Mouse (Mus musculus) limb, embryonic 13.5 days (tissue): ENCODE data around the gene Nhlh1. TPM values are rescaled to one million over a fixed set of nuclear protein-coding genes. Genes with fewer than 3 reads are reported as not detected.

Source experiments
- ATAC-seq: fragments of 200-750 bp; cut with Nextera tagmentation; 2 replicates; pipeline ENCODE4 v1.8.0; 2017; ENCODE audit warnings: low read depth, moderate number of reproducible peaks, moderate TSS enrichment; ENCODE audit not compliant: low FRiP score
- H3K27ac ChIP-seq: fragments of 300-500 bp; sonication (generic); 2 replicates; pipeline ENCODE4 v1.5.1; 2015; ENCODE audit warnings: inconsistent platforms, mild to moderate bottlenecking, moderate library complexity
- H3K27me3 ChIP-seq: fragments of 300-500 bp; sonication (generic); 2 replicates; pipeline ENCODE4 v1.6.1; 2015; ENCODE audit warnings: mild to moderate bottlenecking, inconsistent platforms
- H3K36me3 ChIP-seq: fragments of 300-500 bp; sonication (generic); 2 replicates; pipeline ENCODE4 v1.6.1; 2015; ENCODE audit warnings: inconsistent platforms, mild to moderate bottlenecking, moderate library complexity
- H3K4me1 ChIP-seq: fragments of 300-500 bp; sonication (generic); 2 replicates; pipeline ENCODE4 v1.6.1; 2015; ENCODE audit warnings: inconsistent platforms
- H3K4me2 ChIP-seq: fragments of 300-500 bp; sonication (generic); replicated peaks from 2 replicates; pipeline ENCODE4 v1.6.1; 2015; ENCODE audit warnings: inconsistent platforms, mild to moderate bottlenecking, moderate library complexity
- H3K4me3 ChIP-seq: fragments of 300-500 bp; sonication (generic); 2 replicates; pipeline ENCODE4 v1.5.1; 2015; ENCODE audit warnings: moderate library complexity, mild to moderate bottlenecking, inconsistent platforms
- H3K9ac ChIP-seq: fragments of 300-500 bp; sonication (generic); 2 replicates; pipeline ENCODE4 v1.6.1; 2015; ENCODE audit warnings: mild to moderate bottlenecking, inconsistent platforms
- H3K9me3 ChIP-seq: fragments of 300-500 bp; sonication (generic); 2 replicates; pipeline ENCODE4 v1.6.1; 2016; ENCODE audit warnings: inconsistent platforms
- WGBS: fragments of 180-500 bp; shearing (Covaris S2); methylation state at CpG from one replicate; pipeline ENCODE4 v1.1.7; 2015; 5-methylcytosine and 5-hydroxymethylcytosine counted together
- polyA plus RNA-seq: library from polyadenylated mRNA; unstranded; fragments of >200 nt; fragmentation: Nextera tagmentation; extraction: Ambion mirVana; gene quantifications from 2 replicates; pipeline ENCODE4 v1.2.1, GENCODE M21; 2015

Gene Nhlh1
- polyA plus RNA-seq: not detected in 2 replicates

GRCm38 (mm10) chr1:172057491-172057921, at the start of gene Nhlh1:
Gene Nhlh1 (minus strand): TSS chr1:172057573.
- Histone ChIP-seq H3K9ac (0 out of 2 replicates have a peak within 1 kb of the TSS, but pooled peaks have one; percentile 4), H3K27me3 (peaks cover 48% of the 10 kb centered on the region), H3K4me3 (no peak within 1 kb of the TSS), H3K27ac (no peak within 1 kb of the TSS), H3K4me2 (no peak within 1 kb of the TSS), H3K36me3 (no peaks in the 10 kb centered on the region), H3K4me1 (peaks cover 26% of the 10 kb centered on the region), H3K9me3 (no peaks in the 10 kb centered on the region)
- WGBS: 53% methylated on average over 2 of the region's 2 CpGs
- peak; percentile 52 for ATAC-seq

DNA sequence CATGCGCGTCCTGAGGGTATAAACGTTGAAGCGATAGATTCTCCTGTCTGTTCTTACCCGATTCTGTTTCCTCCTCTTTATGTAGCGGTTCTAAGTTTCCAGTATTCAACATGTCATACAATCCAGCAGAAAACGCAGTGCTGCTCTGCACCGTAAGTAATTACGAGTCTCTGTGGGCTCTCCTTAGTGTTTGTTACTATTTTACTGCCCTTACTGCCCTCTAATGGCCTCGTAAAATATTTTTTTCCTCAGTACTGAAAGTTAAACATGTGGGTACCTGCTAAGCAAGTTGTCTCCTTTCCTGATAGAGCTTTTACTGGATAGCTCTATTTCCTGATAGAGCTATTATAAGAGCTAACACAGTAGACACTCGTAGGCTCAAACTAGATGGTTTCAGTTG, 47.7 kb upstream of the Nhlh1 start:
- WGBS: 46% methylated on average over 11 of the region's 11 CpGs
- no peak overlapping the region for H3K4me3 ChIP-seq
- no peak overlapping the region for H3K4me2 ChIP-seq
- H3K9me3 ChIP-seq: no peaks in the 10 kb centered on the region
- no peaks in the 10 kb centered on the region for H3K27me3 ChIP-seq
- H3K4me1 ChIP-seq: 0 out of 2 replicates have a peak, but pooled peaks cover 5% of the 10 kb centered on the region
- peaks cover 95% of the 10 kb centered on the region for H3K36me3 ChIP-seq
- H3K9ac ChIP-seq: no peak overlapping the region
- no peak; the same call in 1 of the 2 replicates for ATAC-seq
- H3K27ac ChIP-seq: no peak overlapping the region

GRCm38 (mm10) chr1:172103619-172104018, 46.2 kb upstream of the Nhlh1 start:
- H3K4me2 ChIP-seq: no peak overlapping the region
- 0 out of 2 replicates have a peak, but pooled peaks cover 5% of the 10 kb centered on the region for H3K4me1 ChIP-seq
- no peaks in the 10 kb centered on the region for H3K9me3 ChIP-seq
- H3K36me3 ChIP-seq: peaks cover 89% of the 10 kb centered on the region
- ATAC-seq: no peak
- WGBS: 89% methylated on average over 4 of the region's 4 CpGs
- no peaks in the 10 kb centered on the region for H3K27me3 ChIP-seq
- H3K9ac ChIP-seq: no peak overlapping the region
- no peak overlapping the region for H3K4me3 ChIP-seq
- no peak overlapping the region for H3K27ac ChIP-seq

GRCm38 (mm10) chr1:172099325-172100033, 42.1 kb upstream of the Nhlh1 start:
- WGBS: 86% methylated on average over 6 of the region's 6 CpGs
- Histone ChIP-seq H3K9ac (no peak overlapping the region), H3K36me3 (peaks cover 85% of the 10 kb centered on the region)

DNA sequence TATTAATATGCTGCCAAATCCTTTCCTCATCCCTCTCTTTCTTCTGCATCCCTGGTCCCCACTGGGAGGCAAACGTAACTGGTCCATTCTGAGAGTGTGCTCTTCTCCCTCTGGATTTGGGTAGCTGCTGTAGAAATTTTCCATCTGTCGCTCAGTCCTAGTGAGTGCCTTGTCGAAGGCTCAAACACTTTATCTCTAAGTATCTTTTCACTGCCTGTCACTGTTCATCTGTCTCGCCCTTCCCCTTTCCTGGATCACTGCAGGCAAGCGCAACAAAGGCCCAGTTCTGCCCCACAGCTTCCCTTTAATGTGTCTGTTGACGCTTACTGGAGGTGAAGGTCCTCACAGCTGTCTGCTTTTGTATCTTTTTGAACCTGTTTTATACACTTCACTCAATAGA, 37.8 kb upstream of the Nhlh1 start:
- ATAC-seq: no peak

More at GRCm38 (mm10) chr1:172099325-172100033, 42.1 kb upstream of the Nhlh1 start:
- ATAC-seq: no peak
- H3K4me1 ChIP-seq: 0 out of 2 replicates have a peak, but pooled peaks cover under 1% of the 10 kb centered on the region
- H3K27me3 ChIP-seq: no peaks in the 10 kb centered on the region
- H3K9me3 ChIP-seq: no peaks in the 10 kb centered on the region
- H3K27ac ChIP-seq: no peak overlapping the region
- no peak overlapping the region for H3K4me2 ChIP-seq
- no peak overlapping the region for H3K4me3 ChIP-seq

GRCm38 (mm10) chr1:172094295-172094694, 36.9 kb upstream of the Nhlh1 start:
- Histone ChIP-seq H3K4me3 (no peak overlapping the region), H3K36me3 (peaks cover 87% of the 10 kb centered on the region), H3K27ac (no peak overlapping the region), H3K9me3 (no peaks in the 10 kb centered on the region), H3K4me2 (no peak overlapping the region), H3K9ac (no peak overlapping the region), H3K4me1 (no peaks in the 10 kb centered on the region), H3K27me3 (no peaks in the 10 kb centered on the region)
- no peak for ATAC-seq

More for the DNA sequence above, 37.8 kb upstream of the Nhlh1 start:
- no peaks in the 10 kb centered on the region for H3K4me1 ChIP-seq
- no peak overlapping the region for H3K4me3 ChIP-seq
- H3K9ac ChIP-seq: no peak overlapping the region
- H3K4me2 ChIP-seq: no peak overlapping the region
- peaks cover 83% of the 10 kb centered on the region for H3K36me3 ChIP-seq
- 82% methylated on average over 6 of the region's 6 CpGs for WGBS
- no peaks in the 10 kb centered on the region for H3K27me3 ChIP-seq
- no peak overlapping the region for H3K27ac ChIP-seq
- H3K9me3 ChIP-seq: no peaks in the 10 kb centered on the region

DNA sequence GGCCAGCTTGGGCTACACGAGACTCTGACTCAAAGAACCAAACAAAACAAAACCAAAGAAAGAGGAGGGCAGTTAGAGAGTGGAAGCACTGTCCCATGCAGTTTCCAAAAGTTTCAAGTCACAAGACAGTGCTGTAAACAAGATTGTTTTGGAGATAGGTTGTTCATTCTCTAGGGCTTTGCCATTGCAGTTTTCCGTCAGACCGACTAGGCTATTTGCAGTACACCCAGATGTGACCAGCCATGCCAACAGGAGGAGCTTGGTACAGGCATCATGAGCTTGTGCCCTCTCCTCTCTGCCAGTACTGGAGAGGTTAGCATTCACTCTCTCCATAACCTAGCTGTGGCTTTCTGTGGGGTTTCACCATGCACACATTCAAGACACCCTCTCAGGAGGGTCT, 36.1 kb upstream of the Nhlh1 start:
- H3K36me3 ChIP-seq: peaks cover 90% of the 10 kb centered on the region
- no peak overlapping the region for H3K4me2 ChIP-seq
- ATAC-seq: no peak
- H3K9me3 ChIP-seq: no peaks in the 10 kb centered on the region
- no peaks in the 10 kb centered on the region for H3K27me3 ChIP-seq
- H3K4me1 ChIP-seq: no peaks in the 10 kb centered on the region
- no peak overlapping the region for H3K4me3 ChIP-seq
- WGBS: 81% methylated on average over 3 of the region's 3 CpGs
- no peak overlapping the region for H3K9ac ChIP-seq
- no peak overlapping the region for H3K27ac ChIP-seq

GRCm38 (mm10) chr1:172082899-172083445, 25.6 kb upstream of the Nhlh1 start:
- ATAC-seq: peak; percentile 72
- Histone ChIP-seq H3K4me3 (peak overlapping the region; percentile 84), H3K36me3 (peaks cover 20% of the 10 kb centered on the region), H3K4me1 (peaks cover 19% of the 10 kb centered on the region), H3K4me2 (peak overlapping the region; percentile 68), H3K27ac (peak overlapping the region; percentile 73), H3K9me3 (no peaks in the 10 kb centered on the region), H3K9ac (peak overlapping the region; percentile 89), H3K27me3 (no peaks in the 10 kb centered on the region)
- 2% methylated on average over 24 of the region's 24 CpGs for WGBS

DNA sequence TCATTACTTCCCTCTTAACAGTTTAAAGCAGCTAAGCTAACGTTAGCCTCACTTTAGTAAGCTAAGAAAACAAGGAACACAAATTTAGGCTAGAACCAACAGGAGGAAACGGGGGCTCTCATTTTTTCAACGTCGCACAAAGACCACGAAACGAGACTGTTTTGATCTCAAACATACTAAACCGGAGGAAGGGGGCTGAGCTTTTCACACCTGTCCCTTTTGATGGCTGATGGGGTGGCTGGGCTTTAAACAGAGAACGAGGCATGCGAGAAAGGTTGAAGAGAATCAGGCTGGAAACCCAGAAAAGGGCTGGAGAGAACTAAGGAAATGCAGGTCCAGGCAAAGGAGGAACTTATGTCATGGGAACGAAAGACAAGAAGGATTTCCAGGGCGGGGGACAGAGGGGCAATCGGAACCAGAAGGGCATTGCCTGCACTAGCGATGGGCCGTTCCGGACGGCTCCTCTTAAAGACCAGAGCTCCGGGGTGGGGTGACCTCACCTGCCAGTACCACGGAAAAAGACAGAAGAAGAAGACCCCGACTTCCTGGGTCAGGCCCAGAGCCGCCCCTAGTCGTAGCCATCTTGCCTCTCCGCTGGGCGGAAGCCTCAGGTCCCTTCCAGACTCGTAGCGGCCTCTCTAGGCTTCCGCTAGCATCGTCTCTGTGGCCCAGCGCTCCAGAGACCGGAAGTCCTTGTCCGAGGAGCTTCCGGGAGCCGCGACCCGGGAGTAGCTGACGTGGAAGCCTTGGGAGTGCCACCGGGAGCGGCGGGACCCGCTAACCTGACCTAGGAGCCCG, 24.9 kb upstream of the Nhlh1 start, which contains the start of the genes Copa and Ncstn:
Copa (plus strand) TSS at position 429 of the 798 bp plus-strand sequence.
Ncstn (minus strand) TSS at position 695 of the 798 bp plus-strand sequence.
- Histone ChIP-seq H3K4me1 (peaks cover 19% of the 10 kb centered on the region), H3K27me3 (no peaks in the 10 kb centered on the region), H3K36me3 (peaks cover 24% of the 10 kb centered on the region), H3K9me3 (no peaks in the 10 kb centered on the region), H3K4me3 (peak within 1 kb of the TSS; percentile 84), H3K4me2 (peak within 1 kb of the TSS; percentile 68), H3K27ac (peak within 1 kb of the TSS; percentile 73), H3K9ac (peak within 1 kb of the TSS; percentile 89)
- ATAC-seq: peak; percentile 97
- under 1% methylated on average over 40 of the region's 40 CpGs for WGBS

DNA sequence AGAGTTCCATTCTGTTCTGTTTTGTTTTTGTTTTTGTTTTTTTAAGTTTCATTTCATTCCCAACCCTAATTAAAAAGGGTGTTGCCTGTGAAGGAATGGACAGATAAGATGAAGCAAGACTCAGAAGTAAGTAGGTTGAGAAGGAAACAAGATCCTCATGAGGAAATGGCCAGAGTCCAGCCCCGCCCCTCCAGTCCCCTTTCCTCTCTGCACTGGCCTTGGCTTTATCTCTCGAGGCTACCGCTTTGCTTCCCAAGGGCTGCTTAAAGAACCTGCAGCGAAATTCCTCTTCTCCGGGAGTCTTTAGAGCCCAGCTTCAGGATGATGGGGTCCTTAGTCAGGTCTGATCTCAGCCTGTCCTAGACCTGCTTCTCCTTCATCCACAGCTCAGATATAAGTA, 20.6 kb upstream of the Nhlh1 start:
- ATAC-seq: no peak
- H3K36me3 ChIP-seq: peaks cover 65% of the 10 kb centered on the region
- H3K4me2 ChIP-seq: no peak overlapping the region
- WGBS: 82% methylated on average over 5 of the region's 5 CpGs
- no peak overlapping the region for H3K9ac ChIP-seq
- no peak overlapping the region for H3K27ac ChIP-seq
- H3K4me3 ChIP-seq: no peak overlapping the region
- no peaks in the 10 kb centered on the region for H3K27me3 ChIP-seq
- H3K9me3 ChIP-seq: no peaks in the 10 kb centered on the region
- H3K4me1 ChIP-seq: peaks cover 5% of the 10 kb centered on the region; the same call in 1 of the 2 replicates

DNA sequence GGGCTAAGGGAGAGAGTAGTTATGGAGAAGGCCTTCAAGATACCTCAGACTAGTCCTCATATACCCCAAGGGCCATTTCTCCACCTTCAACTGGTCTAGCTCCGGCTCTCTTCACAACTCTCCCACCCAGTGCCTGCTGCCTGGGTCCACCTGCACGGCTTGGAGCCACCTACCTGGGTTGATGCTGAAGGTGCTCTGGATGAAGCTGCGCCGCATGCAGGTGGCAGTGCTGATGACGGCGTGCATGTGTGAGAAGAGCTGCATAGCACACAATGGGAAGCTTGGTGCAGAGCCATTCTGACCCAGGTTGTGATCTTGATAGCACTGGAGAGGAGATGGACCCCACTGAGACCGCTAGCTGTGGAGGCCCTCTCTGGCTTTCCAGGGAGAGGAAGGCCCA, 15.2 kb upstream of the Nhlh1 start:
- no peak for ATAC-seq
- 94% methylated on average over 7 of the region's 7 CpGs for WGBS
- no peaks in the 10 kb centered on the region for H3K9me3 ChIP-seq
- no peaks in the 10 kb centered on the region for H3K4me1 ChIP-seq
- H3K4me3 ChIP-seq: no peak overlapping the region
- H3K9ac ChIP-seq: no peak overlapping the region
- H3K4me2 ChIP-seq: no peak overlapping the region
- no peak overlapping the region for H3K27ac ChIP-seq
- peaks cover 96% of the 10 kb centered on the region for H3K36me3 ChIP-seq
- H3K27me3 ChIP-seq: no peaks in the 10 kb centered on the region

GRCm38 (mm10) chr1:172071556-172071955, 14.2 kb upstream of the Nhlh1 start:
- no peak overlapping the region for H3K9ac ChIP-seq
- H3K4me2 ChIP-seq: no peak overlapping the region
- peaks cover 100% of the 10 kb centered on the region for H3K36me3 ChIP-seq
- H3K9me3 ChIP-seq: no peaks in the 10 kb centered on the region
- no peaks in the 10 kb centered on the region for H3K27me3 ChIP-seq
- ATAC-seq: no peak
- H3K4me1 ChIP-seq: no peaks in the 10 kb centered on the region
- WGBS: 74% methylated on average over 4 of the region's 4 CpGs
- H3K4me3 ChIP-seq: no peak overlapping the region
- H3K27ac ChIP-seq: no peak overlapping the region
